Mouse (Mus musculus): ENCODE measurements at regions not wholly inside any gene's neighbourhood (a gene's known extent, or its start where the extent isn't known, plus 50 kb on each side); places are given as distances from the start of the nearest gene placed in this dataset.

GRCm38 (mm10) chr8:44709171-44709940 lies 225.9 kb upstream of the Fat1 start:
- Histone ChIP-seq H3K27me3 (replicated peaks; ENCODE audit: control insufficient read depth, insufficient read depth, low read length) (no peaks in the 10 kb centered on the region), H3K27ac (ENCODE audit: insufficient read depth, low read depth, low read length) (no peak overlapping the region), H3K4me3 (ENCODE audit: insufficient read depth, low read depth, low read length) (no peak overlapping the region), H3K36me3 (ENCODE audit: control insufficient read depth, insufficient read depth, low read length) (no peaks in the 10 kb centered on the region), H3K4me1 (ENCODE audit: control insufficient read depth, insufficient read depth, low read length) (no peaks in the 10 kb centered on the region)
- WGBS: 56% methylated on average over 6 of the region's 6 CpGs
- no peak for DNase-seq
- TF ChIP-seq POLR2A (IDR thresholded peaks at IDR 0.05; ENCODE audit: low read depth, low read length): no peak
- no peak for TF ChIP-seq CTCF (conservative IDR thresholded peaks at IDR 0.05; ENCODE audit: insufficient read depth, insufficient read length, low read depth, low read length)

GRCm38 (mm10) chr8:44734577-44734976 lies 200.7 kb upstream of the Fat1 start:
- H3K27ac ChIP-seq (ENCODE audit: insufficient read depth, low read depth, low read length): no peak overlapping the region
- H3K4me1 ChIP-seq (ENCODE audit: control insufficient read depth, insufficient read depth, low read length): no peaks in the 10 kb centered on the region
- no peak for TF ChIP-seq CTCF (conservative IDR thresholded peaks at IDR 0.05; ENCODE audit: insufficient read depth, insufficient read length, low read depth, low read length)
- no peak for TF ChIP-seq POLR2A (IDR thresholded peaks at IDR 0.05; ENCODE audit: low read depth, low read length)
- H3K4me3 ChIP-seq (ENCODE audit: insufficient read depth, low read depth, low read length): no peak overlapping the region
- 65% methylated on average over 10 of the region's 10 CpGs for WGBS
- DNase-seq: no peak
- no peaks in the 10 kb centered on the region for H3K36me3 ChIP-seq (ENCODE audit: control insufficient read depth, insufficient read depth, low read length)
- no peaks in the 10 kb centered on the region for H3K27me3 ChIP-seq (replicated peaks; ENCODE audit: control insufficient read depth, insufficient read depth, low read length)

DNA sequence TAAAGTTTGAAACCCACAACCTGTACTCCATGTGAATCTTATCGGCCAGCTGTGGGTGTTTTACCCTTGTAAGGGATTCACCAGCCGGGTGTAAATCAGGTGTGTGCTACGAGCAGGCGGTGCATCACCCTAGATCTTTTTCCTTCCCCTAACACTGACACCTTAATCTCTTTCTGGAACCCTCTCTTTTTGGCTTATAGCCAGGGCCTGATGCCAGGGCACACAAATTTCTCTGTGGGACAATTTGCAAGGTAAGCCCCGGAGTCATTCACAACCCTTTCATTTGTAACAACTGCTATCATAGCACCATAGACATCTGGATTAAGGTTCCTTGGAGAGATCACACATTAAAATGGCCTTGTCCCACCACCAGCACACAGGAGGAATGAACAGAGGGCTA lies 199.4 kb upstream of the Fat1 start:
- H3K4me3 ChIP-seq (ENCODE audit: insufficient read depth, low read depth, low read length): no peak overlapping the region
- no peak for TF ChIP-seq CTCF (conservative IDR thresholded peaks at IDR 0.05; ENCODE audit: insufficient read depth, insufficient read length, low read depth, low read length)
- no peak for TF ChIP-seq POLR2A (IDR thresholded peaks at IDR 0.05; ENCODE audit: low read depth, low read length)
- no peaks in the 10 kb centered on the region for H3K27me3 ChIP-seq (replicated peaks; ENCODE audit: control insufficient read depth, insufficient read depth, low read length)
- no peak for DNase-seq
- no peaks in the 10 kb centered on the region for H3K36me3 ChIP-seq (ENCODE audit: control insufficient read depth, insufficient read depth, low read length)
- H3K4me1 ChIP-seq (ENCODE audit: control insufficient read depth, insufficient read depth, low read length): no peaks in the 10 kb centered on the region
- 79% methylated on average over 5 of the region's 5 CpGs for WGBS
- H3K27ac ChIP-seq (ENCODE audit: insufficient read depth, low read depth, low read length): no peak overlapping the region

DNA sequence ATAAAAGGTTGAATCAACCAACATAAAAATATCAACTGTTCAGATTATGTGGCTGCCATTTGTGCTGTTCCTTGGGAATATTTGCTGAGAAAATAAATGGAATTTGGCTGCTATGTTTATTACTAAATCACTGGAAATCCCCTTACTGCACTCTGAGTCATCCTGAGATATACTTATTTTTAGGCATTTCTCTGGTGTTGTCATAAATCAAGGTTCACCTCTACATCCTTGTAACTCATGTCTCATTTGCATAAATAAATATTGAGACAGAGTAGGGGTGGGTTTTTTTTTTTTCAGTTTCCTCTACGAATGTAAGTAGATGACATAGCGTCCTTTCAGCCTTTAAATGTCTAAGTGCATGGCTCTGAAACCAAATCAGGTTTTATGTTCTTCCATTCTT lies 191.9 kb upstream of the Fat1 start:
- Histone ChIP-seq H3K27me3 (replicated peaks; ENCODE audit: control insufficient read depth, insufficient read depth, low read length) (no peaks in the 10 kb centered on the region; the same call in 1 of the 2 replicates), H3K27ac (ENCODE audit: insufficient read depth, low read depth, low read length) (no peak overlapping the region), H3K4me3 (ENCODE audit: insufficient read depth, low read depth, low read length) (no peak overlapping the region), H3K36me3 (ENCODE audit: control insufficient read depth, insufficient read depth, low read length) (no peaks in the 10 kb centered on the region), H3K4me1 (ENCODE audit: control insufficient read depth, insufficient read depth, low read length) (no peaks in the 10 kb centered on the region)
- DNase-seq: no peak
- WGBS: 54% methylated on average over 2 of the region's 2 CpGs
- TF ChIP-seq POLR2A (IDR thresholded peaks at IDR 0.05; ENCODE audit: low read depth, low read length): no peak
- TF ChIP-seq CTCF (conservative IDR thresholded peaks at IDR 0.05; ENCODE audit: insufficient read depth, insufficient read length, low read depth, low read length): no peak

- WGBS: 64% methylated on average over 12 of the region's 12 CpGs
- Histone ChIP-seq H3K27ac (ENCODE audit: insufficient read depth, low read depth, low read length) (no peak overlapping the region), H3K36me3 (ENCODE audit: control insufficient read depth, insufficient read depth, low read length) (no peaks in the 10 kb centered on the region)
Observed at GRCm38 (mm10) chr8:44744991-44745658, 190.1 kb upstream of the Fat1 start.

DNA sequence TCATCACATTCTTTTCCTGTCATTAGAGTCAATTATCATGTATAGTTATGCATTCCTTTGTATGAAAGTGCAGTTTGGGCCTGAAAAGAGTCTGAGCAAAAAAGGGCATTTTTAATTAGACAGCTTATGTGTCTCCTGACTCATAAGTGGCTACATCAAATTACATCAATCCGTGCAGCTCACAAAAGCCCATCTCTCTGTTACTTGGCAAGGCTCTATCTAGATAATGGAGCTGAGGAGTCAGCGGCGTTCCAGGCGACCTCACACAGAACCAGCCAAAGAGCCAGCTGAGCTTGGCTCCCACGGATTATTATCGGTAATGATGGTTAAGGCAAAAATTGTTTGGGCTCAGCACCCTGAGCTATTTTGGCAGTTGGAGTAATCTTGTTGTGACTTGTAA lies 176.5 kb upstream of the Fat1 start:
- DNase-seq: peak; percentile 40
- Histone ChIP-seq H3K27ac (ENCODE audit: insufficient read depth, low read depth, low read length) (no peak overlapping the region), H3K4me1 (ENCODE audit: control insufficient read depth, insufficient read depth, low read length) (no peaks in the 10 kb centered on the region), H3K27me3 (replicated peaks; ENCODE audit: control insufficient read depth, insufficient read depth, low read length) (no peaks in the 10 kb centered on the region), H3K36me3 (ENCODE audit: control insufficient read depth, insufficient read depth, low read length) (no peaks in the 10 kb centered on the region), H3K4me3 (ENCODE audit: insufficient read depth, low read depth, low read length) (no peak overlapping the region)
- TF ChIP-seq POLR2A (IDR thresholded peaks at IDR 0.05; ENCODE audit: low read depth, low read length): no peak
- TF ChIP-seq CTCF (conservative IDR thresholded peaks at IDR 0.05; ENCODE audit: insufficient read depth, insufficient read length, low read depth, low read length): no peak
- WGBS: 37% methylated on average over 6 of the region's 6 CpGs

More at GRCm38 (mm10) chr8:44744991-44745658, 190.1 kb upstream of the Fat1 start:
- Histone ChIP-seq H3K27me3 (replicated peaks; ENCODE audit: control insufficient read depth, insufficient read depth, low read length) (no peaks in the 10 kb centered on the region; the same call in 1 of the 2 replicates), H3K4me1 (ENCODE audit: control insufficient read depth, insufficient read depth, low read length) (no peaks in the 10 kb centered on the region), H3K4me3 (ENCODE audit: insufficient read depth, low read depth, low read length) (no peak overlapping the region)
- DNase-seq: no peak
- TF ChIP-seq POLR2A (IDR thresholded peaks at IDR 0.05; ENCODE audit: low read depth, low read length) (no peak), CTCF (conservative IDR thresholded peaks at IDR 0.05; ENCODE audit: insufficient read depth, insufficient read length, low read depth, low read length) (no peak)

DNA sequence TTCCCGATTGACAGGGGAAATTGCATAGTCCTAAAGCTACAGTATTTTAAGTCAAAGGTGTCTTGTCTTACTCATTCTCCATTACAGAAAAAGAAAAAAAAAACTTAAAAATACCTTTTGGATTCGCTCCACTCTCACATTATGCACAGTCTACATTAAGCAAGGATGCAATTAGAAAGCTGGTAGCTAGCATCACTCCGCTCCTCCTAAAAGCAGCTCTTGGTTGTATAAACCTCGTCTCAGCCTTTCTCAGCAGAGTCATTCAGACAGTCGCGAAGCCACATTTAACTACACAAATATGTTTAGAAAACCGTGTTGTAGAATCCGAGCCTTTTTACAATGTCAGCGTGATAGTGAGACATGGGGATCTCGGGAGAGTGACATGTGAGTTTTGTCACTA lies 172.5 kb upstream of the Fat1 start:
- H3K4me1 ChIP-seq (ENCODE audit: control insufficient read depth, insufficient read depth, low read length): no peaks in the 10 kb centered on the region
- no peaks in the 10 kb centered on the region for H3K27me3 ChIP-seq (replicated peaks; ENCODE audit: control insufficient read depth, insufficient read depth, low read length)
- no peak overlapping the region for H3K4me3 ChIP-seq (ENCODE audit: insufficient read depth, low read depth, low read length)
- DNase-seq: no peak
- no peaks in the 10 kb centered on the region for H3K36me3 ChIP-seq (ENCODE audit: control insufficient read depth, insufficient read depth, low read length)
- TF ChIP-seq POLR2A (IDR thresholded peaks at IDR 0.05; ENCODE audit: low read depth, low read length) (no peak), CTCF (conservative IDR thresholded peaks at IDR 0.05; ENCODE audit: insufficient read depth, insufficient read length, low read depth, low read length) (no peak)
- H3K27ac ChIP-seq (ENCODE audit: insufficient read depth, low read depth, low read length): no peak overlapping the region
- 91% methylated on average over 10 of the region's 10 CpGs for WGBS

Data from kidney, adult 2 months (tissue).